Mouse (Mus musculus): ENCODE data around the gene Pax9.

Pax9 gene

GRCm38 (mm10) chr12:56697785-56698184, 6.2 kb downstream of the Pax9 start:
- no peak for DNase-seq (ENCODE audit: low read depth)

- DNase-seq (ENCODE audit: low read depth), result no peak
These were observed 6.8 kb downstream of the Pax9 start for GRCm38 (mm10) chr12:56698191-56698980.

GRCm38 (mm10) chr12:56699351-56699750, 7.8 kb downstream of the Pax9 start:
- DNase-seq (ENCODE audit: low read depth), result no peak

- DNase-seq (ENCODE audit: low read depth), result no peak
These were observed 8.6 kb downstream of the Pax9 start for GRCm38 (mm10) chr12:56699915-56700900.

- no peak for DNase-seq (ENCODE audit: low read depth)
These were observed 9.4 kb downstream of the Pax9 start for GRCm38 (mm10) chr12:56701004-56701403.

- no peak for DNase-seq (ENCODE audit: low read depth)
These were observed 26.6 kb downstream of the Pax9 start for GRCm38 (mm10) chr12:56717971-56718706.

- no peak for DNase-seq (ENCODE audit: low read depth)
These were observed 27.1 kb downstream of the Pax9 start for GRCm38 (mm10) chr12:56718707-56719051.

- no peak for DNase-seq (ENCODE audit: low read depth)
These were observed 36.1 kb downstream of the Pax9 start for GRCm38 (mm10) chr12:56727631-56728030.

GRCm38 (mm10) chr12:56737104-56737503, 45.5 kb downstream of the Pax9 start:
- no peak for DNase-seq (ENCODE audit: low read depth)

Data from c-Kit-positive CD71-negative TER-119-negative erythroid progenitor cells, embryonic 14.5 days (primary cell).